Comparison of ENCODE assay signal across 8 mouse cellular contexts in the genomic region with DNA sequence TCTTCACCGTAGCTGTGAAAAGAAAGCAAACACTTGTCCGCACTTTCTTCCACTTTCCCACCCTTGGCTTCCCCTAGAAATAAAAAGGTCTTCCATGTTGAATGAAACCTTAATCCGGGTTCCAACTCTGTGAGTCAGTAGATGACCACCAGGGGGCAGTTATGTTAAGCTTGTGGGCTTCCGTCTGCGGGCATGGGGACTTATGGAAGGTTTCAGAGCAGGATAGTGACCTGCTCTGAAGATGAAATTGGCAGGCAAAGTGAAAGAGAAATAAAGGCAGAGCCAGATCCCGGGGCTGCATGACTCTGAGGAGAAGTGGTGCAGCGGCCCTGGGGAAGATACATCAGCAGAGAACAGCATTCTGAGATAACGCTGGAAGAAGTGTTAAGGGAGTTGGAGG.
DNase-seq lines count a peak whose midpoint lies in the region; ATAC-seq and TF ChIP-seq lines count a peak whose summit lies in the region.

No protein-coding gene starts in this region.

- no peak overlapping the region for H3K27ac ChIP-seq in forebrain, embryonic 14.5 days (ENCODE audit: low read depth, low read length)
- no peak overlapping the region for H3K27ac ChIP-seq in lung, embryonic 14.5 days (ENCODE audit: low read depth)

- DNase-seq in ES-CJ7 (ENCODE audit: low read depth, low spot score) = peak; percentile 82
- DNase-seq in c-Kit-positive CD71-negative TER-119-negative erythroid progenitor cells, embryonic 14.5 days (ENCODE audit: low read depth) = peak; percentile 57
- DNase-seq in forebrain, embryonic 14.5 days (ENCODE audit: low spot score) = peak; percentile 90
- DNase-seq in heart, postnatal 10 days = peak; percentile 84 to 91
- DNase-seq in large intestine, adult 2 months (ENCODE audit: low read depth, low spot score) = peak; percentile 43
- DNase-seq in lung, embryonic 14.5 days = peak; percentile 96
- DNase-seq in ovary, postnatal 36 days (ENCODE audit: low spot score) = peak; percentile 57
- DNase-seq in thymus, postnatal 4 days = peak; percentile 78

- intact Hi-C loops in heart, postnatal 10 days (cut with DNase I) = loop anchor here (2.0 to 5.0 kb wide), 4 partner anchors 70 to 527 kb away; partner anchors contain the start of gene Spry2

- H3K9ac ChIP-seq in forebrain, embryonic 14.5 days (ENCODE audit: low read length) = no peak overlapping the region
- H3K9ac ChIP-seq in lung, embryonic 14.5 days = no peak overlapping the region

- TF ChIP-seq CTCF in lung, embryonic 14.5 days (IDR thresholded peaks at IDR 0.05; ENCODE audit: low read depth) = peak; percentile 88

- H3K36me3 ChIP-seq in forebrain, embryonic 14.5 days (ENCODE audit: control insufficient read depth, insufficient read depth, low read length) = no peaks in the 10 kb centered on the region
- no peaks in the 10 kb centered on the region for H3K36me3 ChIP-seq in lung, embryonic 14.5 days (ENCODE audit: insufficient read depth)

- no peaks in the 10 kb centered on the region for H3K9me3 ChIP-seq in forebrain, embryonic 14.5 days (replicated peaks; ENCODE audit: control insufficient read depth, low read length)
- H3K9me3 ChIP-seq in lung, embryonic 14.5 days (ENCODE audit: low read depth, low read length) = no peaks in the 10 kb centered on the region

- H3K27me3 ChIP-seq in forebrain, embryonic 14.5 days (replicated peaks; ENCODE audit: control insufficient read depth, insufficient read depth, low read length) = no peaks in the 10 kb centered on the region
- no peaks in the 10 kb centered on the region for H3K27me3 ChIP-seq in lung, embryonic 14.5 days (ENCODE audit: insufficient read depth, low read length)

- 29% methylated on average over 8 of the region's 8 CpGs for WGBS in forebrain, embryonic 14.5 days
- 24% methylated on average over 8 of the region's 8 CpGs for WGBS in large intestine, adult 2 months
- 13% methylated on average over 8 of the region's 8 CpGs for WGBS in lung, embryonic 14.5 days

- H3K4me3 ChIP-seq in forebrain, embryonic 14.5 days (ENCODE audit: low read depth, low read length) = no peak overlapping the region
- no peak overlapping the region for H3K4me3 ChIP-seq in lung, embryonic 14.5 days (ENCODE audit: low read depth, low read length)

- no peak overlapping the region for H3K4me2 ChIP-seq in forebrain, embryonic 14.5 days (ENCODE audit: low read length)
- peak overlapping the region; percentile 41; the same call in 1 of the 2 replicates for H3K4me2 ChIP-seq in lung, embryonic 14.5 days

- peak; percentile 80 for ATAC-seq in forebrain, embryonic 14.5 days
- ATAC-seq in lung, embryonic 14.5 days (ENCODE audit: insufficient read depth) = peak; percentile 52; the same call in 1 of the 2 replicates

- H3K4me1 ChIP-seq in forebrain, embryonic 14.5 days (ENCODE audit: control insufficient read depth, insufficient read depth, low read length) = no peaks in the 10 kb centered on the region
- no peaks in the 10 kb centered on the region for H3K4me1 ChIP-seq in lung, embryonic 14.5 days (ENCODE audit: insufficient read depth)

Comparison
In these comparisons a context has a peak if more than half of its experiments do, and no peak if none do; other contexts are left out.
1. DNase-seq: peak in every context shown above with its lines; median percentile 96 in lung, embryonic 14.5 days; 90 in forebrain, embryonic 14.5 days; 88 in heart, postnatal 10 days; 82 in ES-CJ7; 78 in thymus, postnatal 4 days; 57 in c-Kit-positive CD71-negative TER-119-negative erythroid progenitor cells, embryonic 14.5 days; 57 in ovary, postnatal 36 days; 43 in large intestine, adult 2 months.